Mouse (Mus musculus) forebrain, embryonic 11.5 days (tissue): Measurements from ENCODE around the gene Usp5. TPM values are rescaled to one million over a fixed set of nuclear protein-coding genes. Genes with fewer than 3 reads are reported as not detected.
"Not testable (repeated sequence)": the region's sequence is repeated elsewhere in the genome, so short reads cannot be mapped to it uniquely, and the experiment has no call there.

Experiments
- ATAC-seq: fragments of 200-750 bp; cut with Nextera tagmentation; replicated peaks from 2 replicates; pipeline ENCODE4 v1.8.0; 2017; ENCODE audit warnings: moderate TSS enrichment; ENCODE audit not compliant: low FRiP score
- DNase-seq: peaks from one replicate; pipeline ENCODE4 v3.0.0-alpha.2; 2017; ENCODE audit warnings: low spot score
- H3K27ac ChIP-seq: fragments of 300-500 bp; sonication (generic); 2 replicates; pipeline ENCODE4 v1.5.1; 2014; ENCODE audit warnings: low read depth, low read length
- H3K27me3 ChIP-seq: fragments of 300-500 bp; sonication (generic); 2 replicates; pipeline ENCODE4 v1.6.1; 2014; ENCODE audit warnings: mild to moderate bottlenecking, low read length, mixed read lengths; ENCODE audit not compliant: control insufficient read depth, insufficient read depth
- H3K36me3 ChIP-seq: fragments of 300-500 bp; sonication (generic); 2 replicates; pipeline ENCODE4 v1.6.1; 2014; ENCODE audit warnings: mild to moderate bottlenecking, low read length, moderate library complexity, mixed read lengths; ENCODE audit not compliant: control insufficient read depth, insufficient read depth
- H3K4me1 ChIP-seq: fragments of 300-500 bp; sonication (generic); replicated peaks from 2 replicates; pipeline ENCODE4 v1.6.1; 2014; ENCODE audit warnings: low read length, mixed read lengths; ENCODE audit not compliant: control insufficient read depth, insufficient read depth
- H3K4me2 ChIP-seq: fragments of 300-500 bp; sonication (generic); 2 replicates; pipeline ENCODE4 v1.6.1; 2014; ENCODE audit warnings: low read depth, mild to moderate bottlenecking, low read length, moderate library complexity, mixed read lengths; ENCODE audit not compliant: severe bottlenecking
- H3K4me3 ChIP-seq: fragments of 300-500 bp; sonication (generic); 2 replicates; pipeline ENCODE4 v1.5.1; 2014; ENCODE audit warnings: low read depth, low read length
- H3K9ac ChIP-seq: fragments of 300-500 bp; sonication (generic); 2 replicates; pipeline ENCODE4 v1.6.1; 2014; ENCODE audit warnings: low read length
- H3K9me3 ChIP-seq: fragments of 300-500 bp; sonication (generic); 2 replicates; pipeline ENCODE4 v1.6.1; 2016; ENCODE audit warnings: low read length, mixed read lengths; ENCODE audit not compliant: control insufficient read depth
- WGBS: fragments of 180-500 bp; shearing (Covaris S2); extraction: QIAGEN DNeasy Blood & Tissue Kit; methylation state at CpG from one replicate; pipeline ENCODE4 v1.1.7; 2014; 5-methylcytosine and 5-hydroxymethylcytosine counted together
- polyA plus RNA-seq: library from polyadenylated mRNA; unstranded; fragments of >200 nt; fragmentation: Nextera tagmentation; extraction: Ambion mirVana; gene quantifications from 2 replicates; pipeline ENCODE4 v1.2.1, GENCODE M21; 2014

Gene Usp5
- polyA plus RNA-seq, 1 experiment from 2014 or later, result 182 TPM

DNA sequence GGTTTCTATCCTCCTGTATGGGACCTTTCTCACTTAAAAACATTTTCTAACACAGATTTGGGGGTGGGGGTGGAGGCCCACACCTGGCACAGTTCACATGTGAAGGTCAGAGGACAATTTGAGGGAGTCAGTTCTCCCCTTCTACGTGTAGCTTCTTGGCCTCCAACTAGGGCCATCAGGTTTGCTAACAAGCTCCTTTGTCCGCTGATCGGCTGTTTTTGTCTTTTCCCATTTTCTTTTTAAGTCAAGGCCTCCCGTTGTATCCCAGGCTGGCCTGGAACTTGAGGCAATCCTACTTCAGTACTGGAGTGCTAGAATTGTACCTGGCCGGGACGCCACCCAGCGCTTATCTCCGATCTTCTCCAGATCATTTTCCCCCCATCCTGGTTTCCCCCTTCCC is 2.4 kb upstream of the Usp5 start:
- Histone ChIP-seq H3K4me2 (peak overlapping the region; percentile 28; the same call in 1 of the 2 replicates), H3K27ac (no peak overlapping the region), H3K4me1 (peaks cover 12% of the 10 kb centered on the region; the same call in 1 of the 2 replicates), H3K27me3 (no peaks in the 10 kb centered on the region), H3K4me3 (no peak overlapping the region), H3K9me3 (no peaks in the 10 kb centered on the region), H3K36me3 (peaks cover 3% of the 10 kb centered on the region; the same call in 1 of the 2 replicates), H3K9ac (no peak overlapping the region)
- WGBS, result 95% methylated on average over 8 of the region's 8 CpGs
- no peak for ATAC-seq
- DNase-seq, result no peak

DNA sequence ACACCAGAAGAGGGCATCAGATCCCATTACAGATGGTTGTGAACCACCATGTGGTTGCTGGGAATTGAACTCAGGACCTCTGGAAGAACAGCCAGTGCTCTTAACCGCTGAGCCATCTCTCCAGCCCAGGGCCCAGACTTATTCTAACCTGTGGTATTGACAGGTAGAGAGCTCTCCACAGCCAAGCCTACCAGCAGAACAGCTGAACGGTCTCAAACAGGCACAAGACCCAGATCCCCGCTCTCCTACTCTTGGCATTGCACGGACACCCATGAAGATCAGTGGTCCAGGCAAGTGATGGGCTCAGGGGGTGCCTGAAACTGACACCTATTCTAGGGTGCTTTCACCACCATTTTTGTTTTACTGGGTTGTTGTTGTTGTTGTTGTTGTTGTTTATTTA is 1.9 kb upstream of the Usp5 start:
- ATAC-seq, H3K27ac ChIP-seq, H3K27me3 ChIP-seq, H3K9ac ChIP-seq, H3K9me3 ChIP-seq, DNase-seq, H3K36me3 ChIP-seq: not testable (repeated sequence)
- 95% methylated on average over 4 of the region's 4 CpGs for WGBS
- Histone ChIP-seq H3K4me2 (peak overlapping the region; percentile 79; the same call in 1 of the 2 replicates), H3K4me3 (peak overlapping the region; percentile 82), H3K4me1 (peaks cover 12% of the 10 kb centered on the region; the same call in 1 of the 2 replicates)

DNA sequence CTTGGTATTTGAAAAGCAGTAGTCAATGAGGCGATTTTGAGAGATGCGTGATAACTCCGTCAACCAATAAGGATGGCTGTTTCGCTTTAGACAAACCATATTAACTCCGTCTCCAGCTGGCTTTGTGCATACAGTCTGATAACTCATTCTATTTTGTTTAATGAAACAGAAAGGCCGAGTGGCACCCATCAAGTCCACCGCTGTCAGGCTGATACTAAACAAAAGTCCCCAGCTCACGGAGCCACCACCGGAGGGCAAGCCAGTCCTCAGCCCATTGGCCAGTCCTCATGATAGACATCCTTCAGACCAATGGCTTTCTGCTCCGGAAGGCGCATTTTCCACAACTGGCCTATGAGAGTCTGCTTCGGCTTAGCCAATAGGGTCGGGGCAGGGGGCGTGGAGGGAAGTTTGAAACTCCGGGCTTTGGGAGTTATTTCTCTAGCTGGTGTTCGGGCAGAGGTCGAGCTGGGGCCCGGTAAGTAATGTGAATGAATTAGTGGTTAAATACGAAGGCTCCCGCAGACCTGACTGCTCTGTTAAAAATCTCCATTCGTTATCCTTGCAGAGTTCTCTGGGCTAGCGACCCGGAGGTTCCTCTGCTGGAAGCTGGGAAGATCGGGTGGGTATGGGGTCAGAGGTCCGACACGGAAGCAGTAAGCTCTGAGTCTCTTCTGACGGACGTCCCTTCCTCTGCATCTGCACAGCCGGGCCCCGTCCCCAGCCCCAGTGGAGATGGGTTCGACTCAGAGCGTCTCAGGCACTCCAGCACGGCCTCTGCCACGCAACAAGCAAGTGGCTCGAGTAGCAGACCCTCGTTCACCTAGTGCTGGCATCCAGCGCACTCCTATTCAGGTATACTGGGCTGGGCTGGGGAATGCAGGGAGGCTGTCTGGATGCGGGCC is 766 bp upstream of the Usp5 start:
- under 1% methylated on average over 38 of the region's 38 CpGs for WGBS
- DNase-seq (peak; percentile 94), ATAC-seq (peak; percentile 89)
- Histone ChIP-seq H3K4me1 (peaks cover 12% of the 10 kb centered on the region; the same call in 1 of the 2 replicates), H3K9ac (peak overlapping the region; percentile 88), H3K4me2 (peak overlapping the region; percentile 79), H3K36me3 (peaks cover 5% of the 10 kb centered on the region; the same call in 1 of the 2 replicates), H3K27ac (peak overlapping the region; percentile 90), H3K27me3 (no peaks in the 10 kb centered on the region), H3K9me3 (no peaks in the 10 kb centered on the region), H3K4me3 (peak overlapping the region; percentile 82)

DNA sequence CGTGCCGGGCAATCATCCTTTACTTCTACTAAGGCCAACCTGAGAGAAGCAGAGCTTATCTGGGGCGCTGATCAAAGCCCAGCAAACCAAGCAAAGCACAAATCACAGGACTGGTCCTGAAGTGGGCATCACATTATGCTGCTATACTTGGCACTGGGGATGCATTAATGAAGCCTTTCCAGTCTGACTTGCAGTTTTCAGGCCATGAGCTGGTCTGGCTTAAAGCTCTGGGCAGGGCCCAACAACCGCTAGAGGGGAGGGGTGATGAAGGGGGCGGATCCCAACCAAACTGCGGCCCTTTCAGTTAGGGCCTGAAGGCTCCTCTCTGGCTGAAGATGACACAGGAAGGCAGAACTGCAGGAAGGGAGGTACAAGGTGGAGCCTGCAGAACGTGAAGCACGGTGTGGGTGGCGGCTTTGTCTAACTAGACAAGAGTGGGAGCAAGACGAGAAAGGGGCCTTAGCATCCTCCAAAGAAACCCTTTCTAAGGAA is 1.1 kb downstream of the Usp5 start:
- H3K4me3 ChIP-seq, result peak overlapping the region; percentile 82
- peak overlapping the region; percentile 66 for H3K9ac ChIP-seq
- H3K4me2 ChIP-seq, result peak overlapping the region; percentile 96
- ATAC-seq, result no peak
- 0 out of 2 replicates have a peak overlapping the region, but pooled peaks have one; percentile 25 for H3K27ac ChIP-seq
- WGBS, result 25% methylated on average over 10 of the region's 10 CpGs
- no peaks in the 10 kb centered on the region for H3K27me3 ChIP-seq
- peaks cover 11% of the 10 kb centered on the region; the same call in 1 of the 2 replicates for H3K4me1 ChIP-seq
- DNase-seq, result peak; percentile 66
- no peaks in the 10 kb centered on the region for H3K9me3 ChIP-seq
- peaks cover 13% of the 10 kb centered on the region for H3K36me3 ChIP-seq

DNA sequence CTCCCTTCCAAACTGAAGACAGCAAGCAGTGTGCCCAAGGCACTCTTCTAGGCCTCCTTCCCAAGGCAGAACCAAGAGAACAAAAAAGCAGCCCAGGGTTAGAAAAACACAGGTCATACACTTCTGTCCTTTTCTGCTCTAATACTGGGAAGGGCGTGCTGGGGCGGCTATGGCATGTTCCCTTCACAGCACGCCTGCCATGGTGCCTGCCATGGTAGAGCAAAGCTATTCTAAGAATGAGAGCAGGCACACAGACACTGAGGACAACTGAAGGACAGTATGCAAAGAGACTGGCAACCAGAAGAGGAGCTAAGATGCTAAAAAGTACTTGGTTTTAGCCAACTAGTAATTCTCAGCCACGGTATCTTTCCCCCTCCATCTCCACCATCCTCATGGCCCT is 7.2 kb downstream of the Usp5 start:
- Histone ChIP-seq H3K27me3 (no peaks in the 10 kb centered on the region), H3K36me3 (peaks cover 41% of the 10 kb centered on the region), H3K4me3 (no peak overlapping the region), H3K9me3 (no peaks in the 10 kb centered on the region), H3K9ac (no peak overlapping the region), H3K4me1 (no peaks in the 10 kb centered on the region), H3K4me2 (no peak overlapping the region), H3K27ac (no peak overlapping the region)
- ATAC-seq (no peak), DNase-seq (no peak)
- WGBS, result 95% methylated on average over 4 of the region's 4 CpGs

DNA sequence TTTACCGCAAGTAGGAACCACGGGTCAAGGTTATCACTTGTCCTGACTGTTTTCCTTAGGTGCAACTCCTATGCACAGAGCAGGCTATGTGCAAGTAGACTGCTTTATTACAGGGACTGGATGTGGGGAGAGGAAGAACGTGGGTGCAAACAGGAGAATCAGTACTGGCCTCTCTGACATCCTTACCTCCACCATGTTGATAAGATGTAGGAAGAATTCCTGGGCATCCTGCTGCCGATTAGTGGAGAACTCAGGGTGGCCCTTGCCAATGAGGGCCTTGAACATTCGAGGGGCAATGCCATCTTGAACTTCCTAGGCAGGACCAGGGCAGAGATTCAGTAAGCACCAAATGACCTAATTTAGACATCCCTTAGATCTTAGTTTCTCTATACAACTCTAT is 8.4 kb downstream of the Usp5 start:
- Histone ChIP-seq H3K36me3 (peaks cover 41% of the 10 kb centered on the region), H3K4me2 (no peak overlapping the region), H3K9ac (no peak overlapping the region), H3K27ac (no peak overlapping the region), H3K9me3 (no peaks in the 10 kb centered on the region), H3K4me1 (no peaks in the 10 kb centered on the region), H3K27me3 (no peaks in the 10 kb centered on the region), H3K4me3 (no peak overlapping the region)
- ATAC-seq (no peak), DNase-seq (no peak)
- WGBS, result 94% methylated on average over 5 of the region's 5 CpGs

DNA sequence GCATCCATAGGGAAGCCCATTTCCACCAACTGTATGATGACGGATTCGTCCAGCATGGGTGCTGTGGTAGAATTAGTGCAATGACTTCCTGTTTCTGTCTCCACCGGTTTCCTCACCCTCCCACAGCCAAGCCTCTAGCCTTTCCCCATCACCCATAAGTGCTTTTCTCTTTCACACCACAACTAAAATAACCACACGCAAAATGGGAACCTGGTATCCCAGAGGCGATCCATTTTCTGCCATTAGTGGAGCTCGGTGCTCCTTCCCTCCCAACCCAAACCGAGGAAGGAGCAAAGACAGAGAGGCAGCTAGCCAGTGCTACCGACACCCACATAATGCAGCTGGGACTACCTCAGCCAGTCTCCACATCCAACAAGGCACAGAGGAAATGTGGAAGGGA is 11.3 kb downstream of the Usp5 start:
- ATAC-seq, result no peak
- H3K4me2 ChIP-seq, result no peak overlapping the region
- H3K27me3 ChIP-seq, result no peaks in the 10 kb centered on the region
- no peak overlapping the region for H3K27ac ChIP-seq
- H3K4me1 ChIP-seq, result peaks cover 4% of the 10 kb centered on the region; the same call in 1 of the 2 replicates
- H3K9me3 ChIP-seq, result no peaks in the 10 kb centered on the region
- DNase-seq, result no peak
- no peak overlapping the region for H3K4me3 ChIP-seq
- H3K36me3 ChIP-seq, result peaks cover 28% of the 10 kb centered on the region
- 93% methylated on average over 8 of the region's 8 CpGs for WGBS
- no peak overlapping the region for H3K9ac ChIP-seq

DNA sequence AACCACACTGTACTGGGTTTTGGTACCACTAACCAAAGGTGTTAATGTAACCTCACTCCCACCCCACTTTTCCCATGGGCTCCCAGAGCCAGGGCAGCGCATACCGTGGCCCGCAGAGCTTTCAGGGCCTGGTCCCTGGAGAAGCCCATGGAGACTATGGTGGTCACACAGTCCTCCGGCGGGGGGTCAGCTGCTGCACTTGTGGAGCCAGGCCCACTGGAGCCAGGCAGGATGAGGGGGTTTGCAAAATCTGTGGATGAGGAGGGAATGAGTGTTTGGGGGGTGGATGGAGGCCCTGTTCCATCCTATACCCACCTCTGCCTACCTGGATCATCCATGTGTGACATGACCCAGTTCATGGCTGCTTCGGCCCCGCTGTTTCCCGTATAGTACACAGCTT is 11.7 kb downstream of the Usp5 start:
- Histone ChIP-seq H3K27ac (no peak overlapping the region), H3K9me3 (no peaks in the 10 kb centered on the region), H3K4me3 (no peak overlapping the region), H3K36me3 (peaks cover 28% of the 10 kb centered on the region; the same call in 1 of the 2 replicates), H3K9ac (no peak overlapping the region), H3K4me2 (no peak overlapping the region), H3K27me3 (no peaks in the 10 kb centered on the region), H3K4me1 (peaks cover 6% of the 10 kb centered on the region; the same call in 1 of the 2 replicates)
- WGBS, result 98% methylated on average over 8 of the region's 8 CpGs
- DNase-seq (no peak), ATAC-seq (no peak)
